Mouse (Mus musculus) liver, adult (tissue): Measurements from ENCODE around the gene Srrm4.

Experiments used
- GATA4 ChIP-seq: IDR thresholded peaks from 2 replicates; pipeline ENCODE4 v1.6.1; 2014; ENCODE audit warnings: mild to moderate bottlenecking, low read length; ENCODE audit not compliant: insufficient replicate concordance

Srrm4 gene

DNA sequence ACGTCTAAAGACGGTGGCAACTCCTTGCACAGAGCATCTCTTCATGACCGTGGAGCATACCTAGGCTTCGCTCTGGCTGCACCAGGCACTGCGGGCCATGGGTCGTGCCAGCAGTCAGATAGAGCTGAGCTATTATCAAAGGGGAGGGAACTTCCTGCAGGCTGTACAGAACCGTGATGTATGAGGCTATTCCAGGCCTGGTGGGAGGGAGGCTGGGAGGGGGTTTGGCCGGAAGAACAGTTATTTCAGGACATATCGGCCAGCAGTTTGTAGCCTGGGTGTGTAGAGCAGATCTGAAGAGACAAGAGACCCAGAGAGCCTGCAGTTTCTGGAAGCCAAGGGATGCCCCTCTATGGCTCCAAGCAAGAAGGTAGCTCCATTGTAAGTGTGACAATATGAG lies 68.5 kb downstream of the Srrm4 start:
- no peak for TF ChIP-seq GATA4

DNA sequence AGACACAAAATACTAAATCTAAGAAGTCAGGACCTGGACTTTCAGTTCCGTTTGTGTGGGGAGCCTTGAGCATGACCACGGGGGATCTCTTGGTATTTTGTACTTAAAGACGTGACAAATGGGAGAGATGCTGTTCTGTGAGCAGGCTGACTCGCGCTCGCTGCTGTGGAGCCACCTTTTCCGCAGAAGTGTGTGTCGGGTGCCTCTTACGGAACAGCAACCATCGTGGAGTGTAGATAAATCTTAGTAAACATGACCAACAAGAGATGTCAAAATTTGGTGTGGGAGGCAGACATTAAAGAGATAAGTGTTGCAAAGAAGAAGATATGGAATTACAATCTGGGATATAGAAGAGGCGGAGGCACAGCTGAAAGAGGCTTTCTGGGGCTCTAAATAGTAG lies 69.3 kb downstream of the Srrm4 start:
- no peak for TF ChIP-seq GATA4

DNA sequence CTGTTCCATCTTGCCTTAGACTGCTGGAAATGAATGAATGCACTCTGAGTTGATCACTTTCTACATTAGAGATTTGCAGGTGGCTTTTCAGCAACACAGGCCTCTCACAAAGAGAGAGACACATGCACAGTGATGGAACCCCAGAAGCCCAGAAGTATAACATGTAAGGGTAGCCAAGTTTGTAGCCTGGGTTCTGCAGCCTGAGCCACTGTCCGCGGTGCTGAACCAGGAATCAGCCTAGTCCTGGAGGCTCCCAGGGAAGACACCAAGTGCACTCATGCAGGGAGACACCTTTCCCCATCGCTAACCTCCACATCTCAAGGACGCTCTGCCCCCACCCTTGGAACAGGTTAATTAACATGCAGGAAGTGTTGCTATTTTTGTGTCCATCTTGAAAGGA lies 73.6 kb downstream of the Srrm4 start:
- no peak for TF ChIP-seq GATA4

GRCm38 (mm10) chr5:116512135-116512534 lies 79.5 kb downstream of the Srrm4 start:
- no peak for TF ChIP-seq GATA4

GRCm38 (mm10) chr5:116510229-116510628 lies 81.4 kb downstream of the Srrm4 start:
- no peak for TF ChIP-seq GATA4

DNA sequence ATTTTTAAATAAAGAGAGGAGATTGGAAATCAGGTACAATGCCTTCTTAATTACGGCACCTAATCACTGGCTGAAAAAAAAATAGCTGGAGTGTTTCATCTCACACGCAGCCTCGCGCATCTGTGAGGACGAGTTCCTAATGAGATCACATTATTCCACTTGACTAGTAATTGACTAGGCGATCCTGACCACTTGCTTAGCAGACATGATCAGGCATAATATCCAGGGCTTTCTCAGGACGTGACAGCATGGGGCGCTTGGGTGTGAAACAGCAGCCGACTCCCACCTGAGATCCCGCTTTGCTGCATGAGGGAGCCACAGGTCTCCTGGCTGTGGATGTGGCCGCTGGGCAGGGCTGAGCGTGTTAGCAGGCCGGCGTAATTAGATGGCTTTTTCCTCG lies 90.3 kb downstream of the Srrm4 start:
- TF ChIP-seq GATA4 = no peak

DNA sequence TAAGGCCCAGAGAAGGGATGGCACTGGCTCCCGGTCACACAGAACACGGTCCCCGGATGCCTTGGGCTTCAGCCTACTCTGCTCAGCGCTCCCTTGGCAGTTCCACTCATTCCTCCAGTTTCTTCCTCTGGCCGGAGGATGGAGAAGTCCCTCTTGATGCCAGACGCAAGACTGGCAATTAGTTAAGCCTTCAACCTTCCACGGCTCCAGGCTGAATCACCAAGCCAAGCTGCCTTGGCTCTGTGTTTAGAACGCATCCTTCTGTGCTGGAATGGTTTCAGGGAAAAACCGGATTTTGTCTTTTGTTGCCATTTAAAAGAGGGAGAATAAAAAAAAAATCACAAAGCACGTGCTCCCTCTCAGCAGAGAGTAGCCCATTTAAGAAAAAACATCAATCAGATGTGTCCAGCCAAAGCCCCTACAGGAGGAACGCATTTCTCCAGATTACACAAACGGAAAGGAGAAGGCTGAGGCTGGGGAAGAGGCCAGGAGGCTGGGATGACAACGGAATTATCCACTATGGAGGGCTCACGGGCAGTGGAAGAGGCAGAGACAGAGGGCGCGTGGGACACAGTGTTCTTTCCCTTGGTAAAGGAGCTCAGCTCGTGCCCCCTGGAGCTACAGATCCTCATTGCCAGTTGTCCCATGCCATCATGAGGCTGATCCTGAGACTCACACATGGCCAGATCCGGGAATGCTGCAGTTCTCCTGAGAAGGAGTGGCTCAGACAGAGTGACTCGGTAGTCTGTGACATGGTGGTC lies 92.6 kb downstream of the Srrm4 start:
- TF ChIP-seq GATA4 = no peak

DNA sequence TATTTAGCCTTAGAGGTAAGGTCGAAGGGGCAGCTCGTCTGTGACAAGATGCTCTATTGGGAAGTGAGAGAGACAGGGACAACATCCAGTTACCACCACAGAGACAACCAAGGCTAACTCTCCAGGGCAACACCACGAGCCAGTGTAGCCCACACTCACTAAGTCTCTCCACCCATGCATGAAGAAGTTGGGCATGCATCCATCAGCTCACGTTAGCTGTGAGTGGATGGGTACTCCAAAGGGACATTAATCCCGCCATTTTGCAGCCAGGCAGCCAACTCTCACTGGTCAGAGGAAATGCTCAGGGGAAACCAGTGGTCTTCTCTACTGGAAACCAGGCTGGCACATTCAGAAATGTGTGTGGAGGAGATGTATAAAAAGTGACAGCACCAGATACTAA lies 93.8 kb downstream of the Srrm4 start:
- TF ChIP-seq GATA4 = no peak

DNA sequence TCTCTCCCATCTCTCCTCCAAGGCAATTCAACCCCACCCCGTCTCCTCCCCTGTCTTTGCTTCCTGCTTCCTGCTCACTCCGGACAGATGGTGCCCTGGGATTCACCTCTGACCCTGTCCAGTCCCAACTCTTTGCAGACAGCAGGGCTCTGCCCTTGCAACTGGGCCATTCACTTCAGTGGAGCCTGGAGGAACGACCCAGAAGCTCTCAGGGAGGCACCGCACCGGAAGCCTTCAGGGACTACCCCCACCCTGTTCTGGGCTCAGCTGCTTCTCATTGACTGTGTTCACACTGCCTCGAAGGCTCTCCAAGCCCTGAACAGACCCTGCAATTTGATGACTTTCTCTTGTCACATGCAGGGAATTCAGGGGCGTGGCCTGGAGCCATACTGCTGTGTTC lies 94.4 kb downstream of the Srrm4 start:
- TF ChIP-seq GATA4 = no peak

DNA sequence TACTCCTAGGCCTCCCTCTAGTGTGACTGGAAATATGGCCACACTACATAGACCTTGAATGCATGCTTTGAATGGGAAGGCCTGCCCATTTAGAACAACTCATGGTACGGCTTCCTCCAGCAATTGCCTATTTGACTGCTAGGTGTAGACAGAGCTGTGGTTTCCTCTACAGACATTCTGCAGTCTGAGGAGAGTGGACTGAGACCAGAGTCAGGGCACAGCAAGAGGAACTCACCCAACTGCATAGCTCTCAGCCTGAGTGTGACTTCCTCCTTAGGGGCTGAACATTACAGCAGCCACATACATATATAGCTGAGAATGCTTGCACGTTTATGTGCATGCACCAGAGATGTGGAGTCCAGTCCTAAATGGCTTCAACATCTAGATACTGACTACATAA lies 94.9 kb downstream of the Srrm4 start:
- no peak for TF ChIP-seq GATA4

DNA sequence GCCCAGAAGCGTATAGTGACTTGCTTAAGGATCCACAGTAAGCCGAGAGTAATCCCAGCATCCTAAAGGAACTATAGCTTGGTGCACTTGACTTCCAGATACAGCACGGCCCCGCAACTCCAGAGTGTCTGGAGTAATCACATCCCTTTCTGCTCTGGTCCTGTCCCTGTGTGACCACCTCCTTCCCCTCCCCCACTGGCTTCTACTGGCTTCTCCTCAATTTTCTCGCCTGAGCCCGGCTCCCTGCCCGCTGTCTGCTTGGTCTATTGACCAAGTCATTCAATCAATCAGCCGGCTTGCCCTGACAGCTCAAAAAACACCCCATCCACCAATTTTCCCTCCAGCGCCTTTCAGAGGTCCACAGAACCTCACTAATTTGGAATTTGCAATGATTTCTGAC lies 96.2 kb downstream of the Srrm4 start:
- no peak for TF ChIP-seq GATA4

- TF ChIP-seq GATA4 = no peak
Measured at GRCm38 (mm10) chr5:116494377-116494776, 97.2 kb downstream of the Srrm4 start.

GRCm38 (mm10) chr5:116492726-116493125 lies 98.9 kb downstream of the Srrm4 start:
- no peak for TF ChIP-seq GATA4

DNA sequence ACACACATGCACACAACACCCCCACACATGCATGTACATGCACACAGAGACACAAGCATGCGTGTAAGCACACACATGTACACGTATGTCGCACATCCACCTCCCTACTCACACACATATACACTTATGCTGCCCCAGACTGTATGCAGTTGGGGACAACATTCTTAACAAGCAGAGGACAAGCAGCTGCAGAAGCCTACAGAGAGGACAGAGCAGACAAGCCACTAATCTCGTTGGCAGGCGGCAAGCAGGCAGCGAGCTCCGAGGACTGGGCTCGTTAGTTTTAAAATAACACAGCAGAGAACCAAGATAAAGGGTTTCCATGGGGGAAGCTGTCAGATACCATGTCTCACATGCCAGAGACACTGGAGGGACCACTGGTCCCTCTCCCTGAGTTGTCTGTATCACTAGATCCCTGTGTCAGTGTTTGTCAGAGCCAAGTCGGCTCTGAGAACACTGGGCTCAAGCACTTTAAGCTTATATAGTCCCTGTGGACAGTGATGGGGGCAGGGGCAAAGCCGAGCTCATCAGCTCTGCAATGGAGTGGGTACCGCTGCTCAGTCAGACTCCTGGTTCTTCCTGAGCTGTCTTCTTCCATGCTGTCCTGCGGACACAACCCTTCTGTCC lies 99.7 kb downstream of the Srrm4 start:
- no peak for TF ChIP-seq GATA4

- TF ChIP-seq GATA4 = no peak
Measured at GRCm38 (mm10) chr5:116490826-116491225, 100.8 kb downstream of the Srrm4 start.

GRCm38 (mm10) chr5:116489621-116490020 lies 102.0 kb downstream of the Srrm4 start:
- TF ChIP-seq GATA4 = no peak

DNA sequence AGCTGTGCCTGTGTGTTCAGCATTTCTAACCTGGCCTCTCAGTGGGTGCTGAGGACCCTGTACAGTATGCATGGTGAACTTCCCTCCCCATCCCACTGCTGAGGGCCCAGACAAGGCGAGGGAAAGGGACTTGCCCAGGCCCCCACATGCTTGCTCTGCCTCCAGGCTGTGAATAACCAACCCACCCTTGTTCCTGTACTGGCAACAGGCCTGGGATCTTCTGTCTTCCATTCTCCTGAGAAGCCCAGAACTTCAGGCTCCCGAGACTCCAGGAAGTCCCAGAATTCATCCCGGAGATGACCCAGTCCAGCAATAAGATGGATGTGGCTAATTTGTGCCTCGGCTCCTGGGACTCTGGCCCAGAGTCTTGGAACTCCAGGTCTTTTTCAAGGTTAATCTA lies 105.5 kb downstream of the Srrm4 start:
- no peak for TF ChIP-seq GATA4
